Mouse (Mus musculus) heart, postnatal 0 days (tissue): ENCODE measurements around the gene Rasgef1a. TPM values are rescaled to one million over a fixed set of nuclear protein-coding genes. Genes with fewer than 3 reads are reported as not detected.

Experiments used
- ATAC-seq: fragments of 200-750 bp; cut with Nextera tagmentation; 2 replicates; pipeline ENCODE4 v1.8.0; 2017; ENCODE audit warnings: low read depth, moderate number of reproducible peaks, moderate library complexity; ENCODE audit not compliant: insufficient read depth
- DNase-seq: peaks from one replicate; pipeline ENCODE4 v3.0.0-alpha.2; 2016; ENCODE audit warnings: low spot score
- H3K27ac ChIP-seq: fragments of 300-500 bp; sonication (generic); 2 replicates; pipeline ENCODE4 v1.5.1; 2014; ENCODE audit warnings: low read depth, mild to moderate bottlenecking
- H3K27me3 ChIP-seq: fragments of 300-500 bp; sonication (generic); 2 replicates; pipeline ENCODE4 v1.6.1; 2014; ENCODE audit warnings: low read length, mixed read lengths; ENCODE audit not compliant: control insufficient read depth, insufficient read depth
- H3K36me3 ChIP-seq: fragments of 300-500 bp; sonication (generic); replicated peaks from 2 replicates; pipeline ENCODE4 v1.6.1; 2014; ENCODE audit warnings: low read length, mixed read lengths; ENCODE audit not compliant: control insufficient read depth, insufficient read depth
- H3K4me1 ChIP-seq: fragments of 300-500 bp; sonication (generic); 2 replicates; pipeline ENCODE4 v1.6.1; 2014; ENCODE audit warnings: antibody characterized with exemption; ENCODE audit not compliant: control insufficient read depth, insufficient read depth
- H3K4me2 ChIP-seq: fragments of 300-500 bp; sonication (generic); 2 replicates; pipeline ENCODE4 v1.6.1; 2014; ENCODE audit warnings: low read depth, mild to moderate bottlenecking, low read length, moderate library complexity
- H3K4me3 ChIP-seq: fragments of 300-500 bp; sonication (generic); 2 replicates; pipeline ENCODE4 v1.5.1; 2014; ENCODE audit warnings: low read depth, low read length
- H3K9ac ChIP-seq: fragments of 300-500 bp; sonication (generic); replicated peaks from 2 replicates; pipeline ENCODE4 v1.6.1; 2014; ENCODE audit warnings: low read depth, low read length, mixed read lengths
- H3K9me3 ChIP-seq: fragments of 300-500 bp; sonication (generic); replicated peaks from 2 replicates; pipeline ENCODE4 v1.6.1; 2016; ENCODE audit warnings: low read length; ENCODE audit not compliant: control insufficient read depth
- CTCF ChIP-seq: IDR thresholded peaks from 2 replicates; pipeline ENCODE4 v1.5.1; 2016; ENCODE audit warnings: antibody characterized with exemption, control low read depth, low read depth
- EP300 ChIP-seq: IDR thresholded peaks from 2 replicates; pipeline ENCODE4 v1.6.1; 2016; ENCODE audit warnings: antibody characterized with exemption, low read depth
- WGBS: fragments of 180-500 bp; shearing (Covaris S2); extraction: QIAGEN DNeasy Blood & Tissue Kit; methylation state at CpG from one replicate; pipeline ENCODE4 v1.1.7; 2014; 5-methylcytosine and 5-hydroxymethylcytosine counted together
- polyA plus RNA-seq: library from polyadenylated mRNA; unstranded; fragments of >200 nt; fragmentation: Nextera tagmentation; extraction: Ambion mirVana; gene quantifications from 2 replicates; pipeline ENCODE4 v1.2.1, GENCODE M21; 2015
- total RNA-seq: library from RNA; depleted of rRNA; stranded (reverse); fragments of >200 nt; gene quantifications from 2 replicates; pipeline ENCODE4 v1.2.3, GENCODE M21; 2014; ENCODE audit warnings: low replicate concordance

Gene Rasgef1a
- total and polyA plus RNA-seq, 2 experiments from 2014 or later, result 0.16 to 2.1 TPM

- peaks cover 42% of the 10 kb centered on the region for H3K36me3 ChIP-seq
- H3K4me3 ChIP-seq, result no peak overlapping the region
- H3K27ac ChIP-seq, result no peak overlapping the region
- no peak for DNase-seq
- no peaks in the 10 kb centered on the region for H3K9me3 ChIP-seq
- no peak overlapping the region for H3K9ac ChIP-seq
- no peaks in the 10 kb centered on the region for H3K27me3 ChIP-seq
- H3K4me1 ChIP-seq, result 0 out of 2 replicates have a peak, but pooled peaks cover 6% of the 10 kb centered on the region
- TF ChIP-seq EP300 (no peak), CTCF (no peak)
- no peak for ATAC-seq
- H3K4me2 ChIP-seq, result no peak overlapping the region
- 69% methylated on average over 1 of the region's 1 CpGs for WGBS
These were observed 111.5 kb downstream of the Rasgef1a start for GRCm38 (mm10) chr6:118122767-118123166.

- H3K27me3 ChIP-seq, result no peaks in the 10 kb centered on the region
- TF ChIP-seq EP300, result no peak
- peaks cover 32% of the 10 kb centered on the region for H3K36me3 ChIP-seq
- peaks cover 18% of the 10 kb centered on the region; the same call in 1 of the 2 replicates for H3K4me1 ChIP-seq
- no peaks in the 10 kb centered on the region for H3K9me3 ChIP-seq
- DNase-seq (no peak), ATAC-seq (no peak)
- no peak overlapping the region for H3K4me3 ChIP-seq
- H3K27ac ChIP-seq, result no peak overlapping the region
- no peak overlapping the region for H3K9ac ChIP-seq
- H3K4me2 ChIP-seq, result no peak overlapping the region
These were observed 115.3 kb downstream of the Rasgef1a start for GRCm38 (mm10) chr6:118126577-118126976.

DNA sequence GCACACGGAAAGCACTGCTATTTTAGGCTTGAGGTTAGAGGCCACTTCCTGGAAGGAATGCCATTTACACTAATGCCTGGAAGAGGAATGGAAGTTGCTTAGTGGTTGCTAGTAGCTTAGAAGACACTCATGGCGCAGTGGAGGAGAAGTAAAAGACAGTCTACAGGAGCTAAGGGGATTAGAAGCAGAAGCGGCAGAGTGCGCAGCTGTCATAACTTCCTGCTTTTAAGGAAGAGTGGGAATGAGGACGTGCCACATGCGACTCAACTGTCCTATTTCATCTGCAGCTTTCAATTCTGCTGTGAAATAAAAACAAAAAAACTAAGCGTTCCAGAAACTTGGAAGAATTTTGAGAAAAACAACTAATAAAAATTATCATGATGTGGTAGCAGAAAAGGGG is 116.0 kb downstream of the Rasgef1a start:
- 58% methylated on average over 7 of the region's 7 CpGs for WGBS
- Histone ChIP-seq H3K27ac (no peak overlapping the region), H3K27me3 (no peaks in the 10 kb centered on the region), H3K9me3 (no peaks in the 10 kb centered on the region), H3K4me3 (no peak overlapping the region), H3K4me1 (peaks cover 18% of the 10 kb centered on the region; the same call in 1 of the 2 replicates), H3K36me3 (peaks cover 26% of the 10 kb centered on the region), H3K9ac (no peak overlapping the region), H3K4me2 (no peak overlapping the region)
- ATAC-seq (no peak), DNase-seq (peak; percentile 9)
- TF ChIP-seq CTCF (no peak), EP300 (no peak)

- Histone ChIP-seq H3K4me1 (peaks cover 18% of the 10 kb centered on the region; the same call in 1 of the 2 replicates), H3K4me3 (no peak overlapping the region), H3K27ac (0 out of 2 replicates have a peak overlapping the region, but pooled peaks have one; percentile 0), H3K9me3 (no peaks in the 10 kb centered on the region), H3K9ac (no peak overlapping the region), H3K36me3 (peaks cover 18% of the 10 kb centered on the region), H3K4me2 (no peak overlapping the region), H3K27me3 (no peaks in the 10 kb centered on the region)
- TF ChIP-seq EP300, result no peak
- no peak for TF ChIP-seq CTCF
- ATAC-seq, result peak; percentile 57; the same call in 1 of the 2 replicates
- WGBS, result 8% methylated on average over 6 of the region's 6 CpGs
- DNase-seq, result peak; percentile 13
These were observed 116.7 kb downstream of the Rasgef1a start for GRCm38 (mm10) chr6:118127827-118128487.

GRCm38 (mm10) chr6:118130022-118130421 is 118.8 kb downstream of the Rasgef1a start:
- TF ChIP-seq CTCF (no peak), EP300 (no peak)
- no peaks in the 10 kb centered on the region for H3K27me3 ChIP-seq
- DNase-seq (no peak), ATAC-seq (no peak)
- H3K9ac ChIP-seq, result no peak overlapping the region
- H3K4me2 ChIP-seq, result no peak overlapping the region
- H3K27ac ChIP-seq, result peak overlapping the region; percentile 30; the same call in 1 of the 2 replicates
- 71% methylated on average over 2 of the region's 2 CpGs for WGBS
- no peak overlapping the region for H3K4me3 ChIP-seq
- H3K4me1 ChIP-seq, result peaks cover 18% of the 10 kb centered on the region; the same call in 1 of the 2 replicates
- H3K9me3 ChIP-seq, result no peaks in the 10 kb centered on the region
- 0 out of 2 replicates have a peak, but pooled peaks cover 7% of the 10 kb centered on the region for H3K36me3 ChIP-seq
